Mouse (Mus musculus) heart, postnatal 4 days (tissue): Measurements from ENCODE around the gene Rbbp8nl. TPM values are rescaled to one million over a fixed set of nuclear protein-coding genes. Genes with fewer than 3 reads are reported as not detected.

Source experiments
- DNase-seq: peaks from one replicate; pipeline ENCODE4 v3.0.0; 2021
- total RNA-seq, 2 experiments: library from RNA; stranded (reverse); gene quantifications; 2 replicates each; pipeline ENCODE4 v1.2.3; 2021

Rbbp8nl gene
- total RNA-seq, result not detected

DNA sequence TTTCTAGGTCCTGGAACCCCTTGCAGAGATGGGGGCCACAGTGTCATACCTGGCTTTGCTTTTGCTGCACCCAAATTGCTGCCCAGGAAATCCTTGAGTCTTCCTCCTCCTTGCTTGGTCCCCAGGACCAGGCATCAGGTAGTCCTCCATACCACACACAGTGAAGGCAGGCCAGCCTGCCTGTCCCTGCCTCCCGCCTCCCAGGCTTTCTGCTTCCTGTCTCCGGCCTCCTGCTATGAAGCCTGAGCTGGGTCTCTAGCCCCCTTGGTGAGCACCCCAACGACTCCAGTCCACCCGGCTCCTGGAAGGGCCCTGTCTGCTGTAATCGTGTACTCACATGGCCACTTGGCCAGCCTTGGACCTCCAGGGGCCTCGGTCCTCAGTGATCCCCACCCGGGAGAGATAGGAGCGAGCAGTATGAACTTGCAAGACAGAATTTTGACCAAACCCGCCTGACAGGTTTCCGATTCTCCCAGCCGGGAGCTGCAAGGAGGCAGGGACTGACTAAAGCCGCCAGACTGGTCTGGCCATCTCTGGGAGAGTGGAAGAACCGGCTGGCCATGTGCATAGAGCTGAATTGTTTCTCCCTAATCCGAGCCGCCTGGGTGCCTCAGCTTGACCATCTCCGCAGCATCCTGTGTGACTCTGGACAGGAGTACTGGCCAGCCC lies at the start of gene Rbbp8nl:
TSS of gene Rbbp8nl (minus strand) at position 440 of the 669 bp plus-strand sequence.
- DNase-seq, result no peak

DNA sequence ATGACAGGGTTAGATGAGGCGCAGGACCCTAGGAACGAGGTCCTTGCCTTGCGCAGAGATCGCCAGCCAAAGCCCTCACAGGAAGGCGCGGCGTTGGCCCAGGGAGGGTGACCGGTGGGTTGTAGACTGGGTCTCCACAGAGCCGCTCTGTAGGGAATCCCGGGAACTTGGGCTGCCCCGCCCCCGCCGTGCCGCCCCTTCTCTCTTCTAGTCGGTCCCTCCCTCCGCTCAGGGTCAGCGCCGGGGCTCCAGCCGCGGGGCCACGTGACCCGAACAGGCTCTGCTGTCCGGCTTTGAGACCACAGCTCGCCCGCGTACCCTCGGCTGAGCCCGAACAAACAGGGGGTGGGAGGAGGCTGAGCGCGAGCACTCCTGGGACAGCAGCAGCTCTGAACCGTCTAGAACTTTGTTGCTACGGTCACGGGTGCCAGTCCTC lies 44.9 kb upstream of the Rbbp8nl start, which contains the start of gene Gata5:
TSS of gene Gata5 (minus strand) at position 149 of the 436 bp plus-strand sequence.
- DNase-seq, result peak; percentile 58

DNA sequence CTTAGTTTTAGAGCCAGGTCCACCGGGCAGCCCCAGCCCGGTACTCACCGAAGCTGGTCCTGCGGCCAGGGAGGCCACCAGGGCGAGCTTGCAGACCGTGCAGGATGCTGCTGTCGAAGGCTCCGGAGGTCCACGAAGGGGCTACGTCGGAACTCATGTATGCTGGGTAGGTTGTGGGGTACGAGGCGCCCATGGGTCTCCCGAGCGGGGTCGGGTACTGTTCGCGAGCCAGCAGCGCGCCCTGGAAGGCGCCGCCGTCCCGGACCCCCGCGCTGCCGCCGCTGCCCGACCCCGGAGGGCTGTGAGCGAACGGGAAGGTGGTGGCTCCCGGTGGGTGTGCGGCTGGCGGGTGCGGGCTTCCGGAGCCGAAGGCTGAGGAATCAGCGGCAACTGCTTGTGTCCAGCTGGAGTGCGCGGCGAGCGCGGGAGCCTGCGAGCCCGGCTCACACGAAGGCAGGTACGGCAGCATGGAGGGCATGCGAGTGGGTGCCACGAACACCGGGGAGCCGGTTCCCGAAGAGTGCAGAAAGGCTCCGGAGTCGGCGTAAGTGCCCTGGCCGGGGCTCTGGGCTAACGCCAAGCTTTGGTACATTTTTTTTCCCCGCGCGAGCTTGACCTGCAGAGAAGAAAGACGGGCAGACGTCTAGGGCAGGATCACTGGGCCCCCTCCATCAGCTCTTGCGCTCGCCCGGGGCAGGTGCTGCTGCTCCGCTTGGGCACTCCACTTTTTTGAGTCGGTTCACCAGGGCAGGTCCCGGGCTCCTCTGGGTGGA lies 44.3 kb upstream of the Rbbp8nl start:
- DNase-seq, result no peak

DNA sequence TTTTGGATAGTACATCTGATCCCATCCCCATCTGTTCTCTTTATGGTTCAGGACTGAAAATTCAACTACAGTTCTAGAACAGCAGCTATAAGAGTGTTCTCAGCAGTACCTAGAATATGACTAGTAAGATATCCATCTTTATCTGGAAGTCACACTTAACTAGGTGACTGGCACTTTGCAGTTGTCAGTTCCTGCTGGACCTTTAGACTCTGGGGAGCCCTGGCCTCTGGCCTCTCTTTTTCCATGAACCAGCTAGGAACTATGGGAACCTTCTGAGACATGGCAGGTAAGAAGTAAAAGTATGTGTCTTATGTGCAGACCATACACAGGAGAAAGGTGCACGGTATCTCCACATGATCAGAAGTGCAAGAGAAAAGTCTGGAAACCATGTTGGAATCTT lies 39.8 kb upstream of the Rbbp8nl start:
- DNase-seq, result no peak

DNA sequence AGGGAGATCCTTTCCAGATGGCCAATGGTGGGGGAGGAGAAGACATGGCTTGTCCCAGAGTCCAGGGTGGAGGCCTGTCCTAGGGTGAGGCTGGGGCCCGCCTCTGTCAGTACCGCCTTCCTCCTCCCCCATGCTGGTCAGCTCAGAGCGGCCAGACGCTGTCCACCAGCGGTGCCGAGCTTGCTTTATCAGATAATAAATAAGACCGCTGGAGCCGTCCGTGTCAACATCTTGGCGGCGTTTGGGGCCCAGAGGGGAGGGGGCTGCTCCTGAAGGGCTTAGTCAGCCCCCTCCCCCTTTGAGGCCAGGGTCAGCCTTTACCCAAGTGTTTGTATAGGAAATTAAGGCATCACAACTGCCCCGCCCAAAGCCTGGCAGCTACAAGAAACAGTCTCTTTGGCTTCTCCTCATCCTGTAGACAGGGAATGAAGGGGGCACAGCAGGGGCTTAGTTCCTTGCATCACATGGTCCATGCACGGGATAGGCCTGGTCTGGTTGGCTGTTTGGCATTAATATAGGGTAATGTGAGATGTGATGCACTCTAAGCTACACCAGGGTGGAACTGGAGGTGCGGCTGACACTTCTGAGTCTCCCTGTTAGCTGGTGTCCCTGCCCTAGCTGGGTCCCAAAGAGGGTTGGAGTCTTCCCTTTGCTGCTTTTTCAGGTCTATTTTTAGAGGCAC lies 33.1 kb upstream of the Rbbp8nl start:
- no peak for DNase-seq

DNA sequence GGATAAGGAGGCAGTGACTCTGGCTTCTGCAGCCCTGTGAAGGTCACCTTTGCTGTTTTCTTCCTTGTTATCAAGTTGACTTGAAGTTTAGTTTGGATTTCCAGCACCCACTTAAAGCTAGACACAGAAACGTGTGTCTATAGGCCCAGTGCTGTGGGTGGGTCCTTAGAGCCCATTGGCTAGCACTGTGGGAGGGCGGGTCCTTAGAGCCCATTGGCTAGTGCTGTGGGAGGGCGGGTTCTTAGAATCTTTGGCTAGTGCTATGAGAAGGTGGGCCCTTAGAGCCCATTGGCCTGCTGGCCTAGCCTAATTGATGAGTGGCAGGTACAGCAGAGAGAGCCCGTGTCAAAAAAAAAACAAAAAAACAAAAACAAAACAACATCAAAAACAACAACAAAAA lies 30.5 kb upstream of the Rbbp8nl start:
- DNase-seq, result no peak

DNA sequence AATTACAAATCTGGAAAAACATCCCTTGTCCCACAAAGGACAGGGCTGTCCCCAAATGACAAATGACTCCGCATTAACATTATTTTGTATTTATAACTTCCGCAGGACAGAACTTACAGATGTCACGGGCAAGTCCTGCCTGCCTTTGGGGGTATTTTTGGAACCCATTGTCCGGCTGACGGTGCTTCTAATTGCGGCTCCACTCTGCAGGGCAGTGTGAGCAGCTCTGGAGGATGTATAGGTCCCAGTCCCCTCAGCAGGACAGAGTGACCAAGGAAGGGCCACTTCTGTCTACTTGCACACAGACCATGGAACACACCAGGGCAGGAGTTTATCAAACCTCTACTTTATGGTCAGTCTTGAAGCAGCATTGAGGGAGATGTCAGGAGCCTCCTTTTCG lies 27.9 kb upstream of the Rbbp8nl start:
- no peak for DNase-seq

DNA sequence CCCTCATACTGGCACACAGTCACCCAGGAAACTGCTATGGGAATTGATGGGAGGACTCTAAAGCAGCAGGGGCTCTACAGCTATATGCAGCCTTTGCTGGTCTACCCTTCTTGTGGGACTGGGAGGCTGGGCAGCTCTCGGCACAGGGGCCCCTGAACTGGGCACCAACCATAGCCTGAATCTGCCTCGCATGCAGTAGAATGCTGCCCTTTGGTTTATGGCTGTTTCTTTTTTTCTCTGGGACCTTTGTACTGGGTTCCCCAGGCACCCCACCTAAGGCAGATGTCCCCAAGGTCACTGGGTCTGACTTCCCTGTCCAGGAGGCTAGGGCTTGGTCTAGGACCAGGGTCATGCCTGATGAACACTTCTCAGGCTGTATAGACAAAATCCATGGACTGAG lies 24.6 kb upstream of the Rbbp8nl start:
- DNase-seq, result no peak

DNA sequence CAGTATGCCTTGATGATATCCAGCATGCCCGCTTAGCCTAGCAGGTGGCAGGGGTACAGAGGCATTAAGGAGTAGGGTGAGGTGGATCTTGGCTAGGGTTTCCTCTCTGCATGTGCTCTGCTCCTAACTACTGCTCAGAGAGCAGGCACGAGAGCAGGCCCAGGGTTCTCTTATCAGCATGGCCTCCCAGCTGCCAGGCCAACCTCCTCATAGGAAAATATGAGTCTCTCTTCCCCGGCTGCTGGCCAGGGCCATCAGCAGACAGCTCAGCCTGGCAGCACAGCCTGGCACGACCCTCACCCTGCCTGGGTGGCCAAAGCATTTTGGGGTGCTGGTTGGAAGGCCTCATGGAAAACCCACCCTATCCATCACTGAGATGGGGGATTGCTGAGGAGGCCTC lies 21.5 kb upstream of the Rbbp8nl start:
- peak; percentile 48 for DNase-seq

DNA sequence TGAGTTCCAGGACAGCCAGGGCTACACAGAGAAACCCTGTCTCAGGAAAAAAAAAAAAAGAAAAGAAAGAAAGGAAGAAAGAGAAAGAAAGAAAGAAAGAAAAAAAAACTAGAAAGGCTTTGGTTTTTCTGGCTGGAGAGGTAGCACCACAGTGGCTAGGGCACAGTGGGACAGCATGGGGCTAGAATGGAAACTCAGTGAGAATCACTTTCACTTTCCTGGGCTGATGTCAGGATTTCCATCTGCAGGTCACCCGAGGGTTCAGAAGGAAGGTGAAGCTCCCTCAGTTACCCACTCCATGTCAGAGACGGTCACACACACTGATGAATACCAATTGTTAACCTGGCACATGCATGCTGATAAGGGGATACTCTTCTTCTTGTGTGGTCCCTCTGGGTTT lies 18.0 kb upstream of the Rbbp8nl start:
- no peak for DNase-seq

DNA sequence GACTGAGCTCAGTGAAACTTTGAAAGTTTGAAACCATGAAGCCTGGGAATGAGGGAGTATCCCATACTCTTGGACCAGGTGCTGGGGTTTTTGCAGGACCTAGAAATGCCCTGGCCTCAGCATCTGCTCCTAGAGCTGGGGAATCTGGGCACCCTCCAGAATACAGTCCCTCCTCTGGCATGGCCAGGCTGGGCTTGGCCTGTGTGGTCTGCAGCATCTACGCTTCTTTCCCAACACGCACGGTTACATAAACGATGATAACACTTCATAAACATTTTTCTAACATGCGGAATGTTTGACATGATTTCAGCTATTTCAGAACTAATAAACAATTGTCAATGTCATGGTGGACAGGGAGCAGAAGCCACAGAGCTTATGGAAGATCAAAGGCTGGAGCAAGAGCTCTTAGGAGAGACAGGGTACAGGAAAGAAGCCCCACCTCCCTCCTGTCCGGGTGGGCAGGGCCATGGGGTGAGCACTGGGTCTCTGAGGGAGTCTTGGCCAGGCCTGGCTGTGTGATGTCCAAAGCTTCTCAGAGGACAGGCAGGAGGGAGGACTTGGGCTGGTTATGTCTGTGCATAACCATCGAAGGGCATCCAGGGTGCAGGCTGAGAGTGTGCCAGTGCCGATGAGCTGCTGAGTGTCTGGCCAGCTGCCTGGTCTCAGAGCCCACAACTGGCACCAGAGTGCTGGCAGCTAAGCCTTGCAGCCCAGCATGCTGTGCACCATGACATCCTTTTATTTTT lies 16.9 kb upstream of the Rbbp8nl start:
- DNase-seq, result peak; percentile 67

DNA sequence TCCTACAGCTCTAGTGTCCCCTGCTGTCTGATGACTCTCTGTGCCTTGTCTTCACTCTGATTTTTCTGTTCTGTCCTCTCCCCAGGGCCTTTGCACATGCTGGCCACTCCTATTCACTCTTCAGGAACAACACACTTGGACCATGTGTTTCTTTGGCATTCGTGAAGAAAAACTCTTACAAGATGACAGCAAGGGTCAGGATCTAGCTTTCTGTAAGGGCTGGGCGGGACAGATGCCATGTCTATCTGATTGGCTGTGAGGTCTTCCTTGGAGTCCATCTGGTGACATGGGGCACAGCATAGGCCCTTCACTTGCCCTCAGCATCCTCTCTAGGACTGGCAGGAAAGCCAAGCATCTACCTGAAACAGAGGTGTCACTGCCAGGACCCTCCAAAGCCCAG lies 16.3 kb upstream of the Rbbp8nl start:
- DNase-seq, result no peak

DNA sequence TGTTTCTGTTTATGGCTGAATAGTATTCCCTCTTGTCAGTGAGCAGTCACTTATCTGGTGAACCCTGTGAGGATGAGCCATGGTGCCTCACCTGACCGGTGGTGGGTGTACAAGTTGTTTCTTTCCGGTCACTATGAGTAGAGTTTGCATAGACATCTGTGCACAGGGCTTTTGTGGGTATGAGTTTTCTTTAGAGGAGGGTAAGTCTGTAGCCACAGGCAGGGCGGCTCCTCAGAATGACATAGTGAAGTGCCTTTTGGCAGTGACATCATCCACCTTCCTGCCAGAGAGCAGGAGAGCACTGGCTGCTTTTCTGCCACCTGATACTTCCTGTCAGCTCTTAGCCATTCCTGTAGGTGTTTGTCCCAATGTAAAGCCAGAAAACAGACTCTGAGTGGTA lies 15.8 kb upstream of the Rbbp8nl start:
- DNase-seq, result no peak

DNA sequence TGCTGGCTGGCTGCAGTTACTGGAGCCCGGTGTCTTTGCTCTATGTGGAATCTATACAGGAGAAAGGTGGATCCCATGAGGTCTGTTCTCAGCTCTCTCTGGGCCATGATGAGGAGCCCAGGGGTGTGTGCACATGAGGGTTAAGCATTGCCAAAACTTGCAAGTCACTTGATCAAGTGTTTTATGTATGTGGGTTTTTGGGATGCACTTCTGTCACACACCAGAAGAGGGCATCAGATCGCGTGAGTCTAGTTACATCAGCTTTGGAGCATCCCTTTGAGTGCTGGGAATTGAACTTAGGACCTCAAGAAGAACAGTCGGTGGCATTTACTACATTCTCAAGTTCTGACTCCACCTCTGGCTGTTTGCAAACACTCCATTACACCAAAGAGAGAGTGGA lies 14.9 kb upstream of the Rbbp8nl start:
- DNase-seq, result no peak

DNA sequence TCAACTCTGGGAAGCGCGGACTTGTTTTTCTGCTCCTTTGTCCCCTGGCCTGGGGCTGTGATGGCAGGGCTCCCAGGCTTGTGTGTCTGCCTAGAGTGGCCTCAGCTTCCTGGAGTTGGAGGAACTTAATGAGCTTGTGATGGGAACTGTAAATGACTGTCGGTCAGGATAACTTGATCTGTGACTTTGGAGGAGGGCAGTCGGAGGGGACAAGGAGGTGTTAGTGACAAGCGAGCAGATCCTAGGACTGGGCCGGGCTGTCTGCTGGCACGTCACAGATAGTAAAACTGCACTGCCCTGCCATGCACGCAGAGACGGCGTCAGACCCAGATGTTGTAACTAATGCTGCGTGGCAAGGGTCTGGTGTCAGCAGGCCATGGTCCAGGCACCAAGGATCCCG lies 13.8 kb upstream of the Rbbp8nl start:
- no peak for DNase-seq

DNA sequence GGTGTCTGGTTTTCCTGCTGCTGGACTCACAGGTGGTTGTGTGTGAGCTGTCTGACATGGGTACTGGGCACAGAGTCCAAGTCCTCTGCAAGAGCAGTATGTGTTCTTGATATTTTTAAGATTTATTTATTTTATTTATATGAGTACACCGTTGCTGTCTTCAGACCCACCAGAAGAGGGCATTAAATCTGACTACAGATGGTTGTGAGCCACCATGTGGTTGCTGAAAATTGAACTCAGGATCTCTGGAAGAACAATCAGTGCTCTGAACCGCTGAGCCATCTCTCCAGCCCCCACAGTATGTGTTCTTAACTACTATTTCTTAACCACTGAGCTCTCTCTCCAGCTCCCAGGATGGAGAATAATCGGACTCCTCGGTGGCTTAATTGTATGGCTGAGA lies 12.5 kb upstream of the Rbbp8nl start:
- DNase-seq, result no peak

DNA sequence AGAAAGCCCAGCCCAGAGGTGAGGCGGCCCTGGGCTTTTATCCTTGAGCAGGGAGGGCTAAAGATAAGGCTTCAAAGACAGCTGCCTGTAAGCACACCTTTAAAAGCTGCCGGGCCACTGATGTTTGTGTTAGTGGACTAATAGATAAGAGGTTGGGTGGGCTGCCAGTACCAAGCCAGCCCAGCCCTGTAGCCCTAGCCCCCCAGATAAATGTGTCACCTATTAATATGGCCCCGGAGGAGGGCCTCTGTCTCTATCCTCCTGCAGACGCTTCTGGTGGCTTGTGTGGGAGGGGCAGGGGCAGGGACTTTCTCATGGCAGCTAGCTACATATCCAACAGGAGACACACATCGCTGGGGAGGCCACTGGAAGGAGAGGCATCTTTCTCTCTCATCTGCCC lies 11.1 kb upstream of the Rbbp8nl start:
- DNase-seq, result no peak

DNA sequence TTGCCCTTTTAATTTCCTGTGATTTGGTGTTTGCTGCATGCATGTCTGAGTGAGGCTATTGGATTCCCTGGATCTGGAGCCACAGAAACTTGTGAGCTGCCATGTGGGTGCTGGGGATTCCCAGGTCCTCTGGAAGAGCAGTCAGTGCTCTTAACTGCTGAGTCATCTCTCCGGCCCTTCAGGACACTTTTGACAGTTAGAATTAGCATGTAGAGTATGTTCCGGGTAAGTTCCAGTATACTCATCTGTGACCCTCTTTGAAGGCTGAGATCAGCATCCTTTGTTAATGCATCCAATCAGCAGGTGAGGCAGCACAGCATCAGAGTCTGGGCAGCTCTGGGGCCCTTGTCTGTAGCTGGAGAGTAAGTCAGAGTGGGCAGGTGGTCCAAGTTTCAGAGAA lies 10.6 kb upstream of the Rbbp8nl start:
- DNase-seq, result no peak

DNA sequence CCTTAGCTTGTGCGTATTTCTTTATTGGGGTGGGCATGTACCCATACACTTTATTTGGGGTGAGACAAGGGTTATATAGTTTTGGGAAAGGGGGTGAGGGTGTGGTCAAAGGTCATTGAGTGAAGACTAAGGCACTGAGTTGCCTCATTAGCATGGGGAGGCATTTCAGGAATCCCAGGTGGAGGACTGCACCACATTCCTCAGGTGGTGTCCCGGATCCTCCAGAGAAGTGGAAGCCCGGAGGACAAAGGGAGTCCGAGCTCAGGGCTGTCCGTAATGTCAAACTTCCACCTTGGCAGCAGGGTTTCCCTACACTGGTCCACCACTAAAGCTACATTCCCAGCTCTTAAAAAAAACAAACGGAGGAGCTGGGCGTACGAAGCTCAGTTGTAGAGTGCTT lies 3.2 kb upstream of the Rbbp8nl start:
- DNase-seq, result no peak

DNA sequence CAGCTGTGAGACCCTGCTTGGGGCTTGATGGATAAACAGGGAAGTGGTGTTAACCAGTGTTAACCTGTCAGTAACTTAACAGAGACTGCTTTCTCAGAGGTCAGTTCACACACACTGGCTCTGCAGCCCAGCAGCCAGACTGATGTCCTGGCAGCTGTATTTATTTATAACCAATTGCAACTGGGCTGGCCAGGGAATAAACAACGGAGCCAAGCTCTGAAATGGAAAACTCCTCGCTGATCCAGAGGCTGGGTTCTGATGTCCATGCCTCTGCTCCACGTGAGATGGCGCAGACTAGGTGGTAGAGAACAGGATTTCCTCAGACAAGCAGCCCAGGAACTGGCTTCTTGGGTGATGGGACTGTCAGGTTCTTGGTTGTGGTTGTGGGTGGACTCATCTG lies 2.3 kb upstream of the Rbbp8nl start:
- no peak for DNase-seq

DNA sequence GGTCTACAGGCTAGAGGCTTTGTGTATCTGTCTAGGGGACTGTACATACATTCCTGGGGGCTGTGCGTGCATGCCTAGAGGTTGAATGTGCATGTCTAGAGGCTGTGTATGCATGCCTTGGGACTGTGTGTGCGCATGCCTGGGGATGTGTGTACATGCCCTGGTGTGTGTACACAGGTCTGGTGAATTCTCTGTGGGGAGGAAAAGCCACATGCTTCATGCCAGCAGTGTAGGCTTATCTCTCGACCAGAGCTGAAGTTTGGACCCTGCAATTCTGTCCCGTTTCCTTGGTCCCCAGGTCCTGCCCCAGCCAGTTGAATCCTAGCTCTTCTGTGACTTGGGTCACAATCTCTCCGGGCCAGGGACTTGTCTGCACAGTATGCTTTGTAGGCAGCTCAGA lies 1.9 kb upstream of the Rbbp8nl start:
- DNase-seq, result no peak

DNA sequence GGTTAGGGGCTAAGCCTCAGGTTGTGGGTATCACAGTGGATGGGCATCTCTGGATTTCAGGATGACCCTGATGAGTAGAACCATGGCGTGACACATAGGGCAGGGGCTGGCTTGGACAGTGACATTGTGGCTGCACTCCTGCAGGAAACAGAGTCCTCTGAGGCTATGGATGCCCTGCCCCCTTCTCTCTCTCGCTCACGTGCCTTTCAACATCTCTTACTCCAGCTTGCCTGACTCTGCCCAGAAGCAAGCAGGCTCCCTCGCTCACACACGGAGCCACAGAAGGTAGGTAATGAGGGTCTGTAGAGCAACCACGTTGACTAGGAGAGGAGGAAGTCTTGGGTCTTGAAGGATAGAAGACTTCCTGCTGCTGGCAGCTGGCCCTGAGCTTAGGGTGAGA lies 824 bp upstream of the Rbbp8nl start:
- no peak for DNase-seq

DNA sequence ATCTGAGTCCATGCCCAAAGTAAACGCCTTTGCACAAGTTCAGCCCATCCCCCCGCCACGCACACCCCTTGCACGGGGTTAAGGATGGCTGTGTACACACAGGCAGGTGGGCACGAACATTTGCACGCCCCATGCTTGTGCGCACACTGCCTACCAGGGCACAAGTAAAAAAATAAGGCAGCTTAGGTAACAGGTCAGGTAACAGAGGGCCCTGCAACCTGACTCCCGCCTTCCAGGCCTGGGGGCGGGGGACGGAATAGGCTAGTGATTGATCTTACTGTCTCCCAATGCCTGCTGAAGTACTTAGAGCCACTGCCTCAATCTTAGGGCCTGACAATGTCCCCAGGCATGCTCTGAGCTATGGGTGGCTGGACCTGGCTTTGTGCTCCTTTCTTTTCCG lies 713 bp downstream of the Rbbp8nl start:
- DNase-seq, result no peak
